Mouse (Mus musculus) embryonic facial prominence, embryonic 11.5 days (tissue): ENCODE results near the gene Slc44a3. TPM values are rescaled to one million over a fixed set of nuclear protein-coding genes. Genes with fewer than 3 reads are reported as not detected.

Experiments
- ATAC-seq: fragments of 200-750 bp; cut with Nextera tagmentation; replicated peaks from 2 replicates; pipeline ENCODE4 v1.8.0; 2017; ENCODE audit warnings: low read depth; ENCODE audit not compliant: insufficient number of reproducible peaks, low FRiP score, low TSS enrichment
- DNase-seq: peaks from one replicate; pipeline ENCODE4 v3.0.0-alpha.2; 2015; ENCODE audit warnings: low spot score
- H3K27ac ChIP-seq: fragments of 300-500 bp; sonication (generic); replicated peaks from 2 replicates; pipeline ENCODE4 v1.5.1; 2014; ENCODE audit warnings: mild to moderate bottlenecking, low read depth, low read length, control low read depth
- H3K27me3 ChIP-seq: fragments of 300-500 bp; sonication (generic); 2 replicates; pipeline ENCODE4 v1.6.1; 2014; ENCODE audit warnings: mild to moderate bottlenecking, low read length, moderate library complexity, mixed read lengths; ENCODE audit not compliant: control insufficient read depth, insufficient read depth
- H3K36me3 ChIP-seq: fragments of 300-500 bp; sonication (generic); replicated peaks from 2 replicates; pipeline ENCODE4 v1.6.1; 2014; ENCODE audit warnings: low read depth, mild to moderate bottlenecking, low read length, moderate library complexity, mixed read lengths; ENCODE audit not compliant: control insufficient read depth, insufficient read depth
- H3K4me1 ChIP-seq: fragments of 300-500 bp; sonication (generic); 2 replicates; pipeline ENCODE4 v1.6.1; 2014; ENCODE audit warnings: low read length, mixed read lengths; ENCODE audit not compliant: control insufficient read depth, insufficient read depth
- H3K4me2 ChIP-seq: fragments of 300-500 bp; sonication (generic); 2 replicates; pipeline ENCODE4 v1.6.1; 2014; ENCODE audit warnings: low read depth, mild to moderate bottlenecking, control low read depth, low read length, moderate library complexity
- H3K4me3 ChIP-seq: fragments of 300-500 bp; sonication (generic); 2 replicates; pipeline ENCODE4 v1.5.1; 2014; ENCODE audit warnings: low read depth, low read length, control low read depth
- H3K9ac ChIP-seq: fragments of 300-500 bp; sonication (generic); replicated peaks from 2 replicates; pipeline ENCODE4 v1.6.1; 2014; ENCODE audit warnings: mild to moderate bottlenecking, control low read depth, low read length
- H3K9me3 ChIP-seq: fragments of 300-500 bp; sonication (generic); replicated peaks from 2 replicates; pipeline ENCODE4 v1.6.1; 2016; ENCODE audit warnings: mild to moderate bottlenecking, low read length, inconsistent platforms, mixed read lengths; ENCODE audit not compliant: control insufficient read depth
- WGBS: fragments of 180-500 bp; shearing (Covaris S2); extraction: QIAGEN DNeasy Blood & Tissue Kit; methylation state at CpG from one replicate; pipeline ENCODE4 v1.1.7; 2014; 5-methylcytosine and 5-hydroxymethylcytosine counted together
- polyA plus RNA-seq: library from polyadenylated mRNA; unstranded; fragments of >200 nt; fragmentation: Nextera tagmentation; extraction: Ambion mirVana; gene quantifications from 2 replicates; pipeline ENCODE4 v1.2.1, GENCODE M21; 2014

The Slc44a3 gene
- polyA plus RNA-seq, 1 experiment from 2014 or later = 0.32 TPM

- no peaks in the 10 kb centered on the region for H3K36me3 ChIP-seq
- no peak overlapping the region for H3K9ac ChIP-seq
- ATAC-seq (no peak), DNase-seq (no peak)
- 89% methylated on average over 3 of the region's 3 CpGs for WGBS
- no peak overlapping the region for H3K4me3 ChIP-seq
- no peak overlapping the region for H3K27ac ChIP-seq
- H3K4me2 ChIP-seq = no peak overlapping the region
- no peaks in the 10 kb centered on the region for H3K27me3 ChIP-seq
- H3K9me3 ChIP-seq = no peaks in the 10 kb centered on the region
- H3K4me1 ChIP-seq = no peaks in the 10 kb centered on the region
Observed at GRCm38 (mm10) chr3:121561803-121562202, 29.6 kb upstream of the Slc44a3 start.

- Histone ChIP-seq H3K27me3 (no peaks in the 10 kb centered on the region), H3K4me2 (no peak overlapping the region), H3K4me3 (no peak overlapping the region), H3K36me3 (no peaks in the 10 kb centered on the region), H3K9me3 (no peaks in the 10 kb centered on the region), H3K4me1 (no peaks in the 10 kb centered on the region), H3K9ac (no peak overlapping the region), H3K27ac (no peak overlapping the region)
- 82% methylated on average over 14 of the region's 14 CpGs for WGBS
- no peak for ATAC-seq
- no peak for DNase-seq
Observed at GRCm38 (mm10) chr3:121560115-121560865, 28.1 kb upstream of the Slc44a3 start.

- no peak overlapping the region for H3K4me3 ChIP-seq
- no peak overlapping the region for H3K9ac ChIP-seq
- H3K27me3 ChIP-seq = no peaks in the 10 kb centered on the region
- H3K4me1 ChIP-seq = no peaks in the 10 kb centered on the region
- ATAC-seq = no peak
- 82% methylated on average over 15 of the region's 15 CpGs for WGBS
- no peaks in the 10 kb centered on the region for H3K36me3 ChIP-seq
- no peak for DNase-seq
- no peaks in the 10 kb centered on the region for H3K9me3 ChIP-seq
- no peak overlapping the region for H3K27ac ChIP-seq
- H3K4me2 ChIP-seq = no peak overlapping the region
Observed at GRCm38 (mm10) chr3:121559406-121560114, 27.4 kb upstream of the Slc44a3 start.

DNA sequence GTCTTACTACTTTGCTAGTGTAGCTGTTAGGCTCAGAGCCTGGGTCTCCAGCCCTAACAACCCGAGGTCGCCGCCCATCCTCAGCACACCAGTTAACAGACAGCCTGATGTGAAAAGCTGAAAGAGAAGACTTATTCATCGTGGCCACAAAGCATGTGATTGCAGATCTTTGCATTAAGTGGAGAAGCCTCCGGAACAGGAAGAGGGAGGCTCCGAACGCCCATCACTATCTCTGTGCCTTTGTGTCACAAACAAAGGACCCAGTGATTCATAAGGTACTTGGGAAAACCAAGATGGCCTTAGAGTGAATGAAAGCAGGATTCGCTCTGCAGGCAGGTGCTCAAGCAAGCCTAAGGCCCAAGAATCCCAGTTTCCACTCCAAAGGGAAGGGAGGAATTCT lies 26.7 kb upstream of the Slc44a3 start:
- no peak overlapping the region for H3K4me2 ChIP-seq
- no peaks in the 10 kb centered on the region for H3K27me3 ChIP-seq
- no peak overlapping the region for H3K4me3 ChIP-seq
- DNase-seq = no peak
- WGBS = 79% methylated on average over 8 of the region's 8 CpGs
- no peaks in the 10 kb centered on the region for H3K36me3 ChIP-seq
- no peak for ATAC-seq
- no peaks in the 10 kb centered on the region for H3K9me3 ChIP-seq
- no peak overlapping the region for H3K9ac ChIP-seq
- no peak overlapping the region for H3K27ac ChIP-seq
- no peaks in the 10 kb centered on the region for H3K4me1 ChIP-seq

GRCm38 (mm10) chr3:121556304-121556703 lies 24.1 kb upstream of the Slc44a3 start:
- no peaks in the 10 kb centered on the region for H3K27me3 ChIP-seq
- H3K9me3 ChIP-seq = no peaks in the 10 kb centered on the region
- H3K4me3 ChIP-seq = no peak overlapping the region
- WGBS = 85% methylated on average over 7 of the region's 7 CpGs
- ATAC-seq = no peak
- H3K4me1 ChIP-seq = no peaks in the 10 kb centered on the region
- no peak overlapping the region for H3K4me2 ChIP-seq
- H3K36me3 ChIP-seq = no peaks in the 10 kb centered on the region
- no peak overlapping the region for H3K27ac ChIP-seq
- DNase-seq = no peak
- no peak overlapping the region for H3K9ac ChIP-seq

DNA sequence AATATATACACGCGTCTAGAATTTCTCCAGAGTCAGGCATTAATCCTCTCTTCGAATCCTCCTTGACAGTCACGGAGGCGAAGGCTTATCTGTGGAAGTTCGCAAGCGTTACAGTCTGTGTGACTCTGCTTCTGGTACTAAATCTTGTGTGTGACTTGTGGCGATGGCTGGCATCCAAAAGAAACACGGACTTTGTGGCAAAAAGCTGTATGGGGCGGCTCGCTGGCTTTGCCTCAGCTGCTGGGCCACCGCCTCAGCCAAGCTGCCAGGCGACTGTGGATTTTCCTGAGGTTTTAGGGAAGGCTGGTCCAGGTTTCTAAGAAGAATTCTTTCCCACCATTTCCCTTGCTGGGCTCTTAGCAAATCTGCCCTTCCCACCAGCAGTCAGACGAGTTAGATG lies 21.1 kb upstream of the Slc44a3 start:
- no peaks in the 10 kb centered on the region for H3K27me3 ChIP-seq
- H3K36me3 ChIP-seq = no peaks in the 10 kb centered on the region
- H3K9ac ChIP-seq = no peak overlapping the region
- WGBS = 83% methylated on average over 14 of the region's 14 CpGs
- no peak overlapping the region for H3K4me2 ChIP-seq
- no peaks in the 10 kb centered on the region for H3K4me1 ChIP-seq
- H3K27ac ChIP-seq = no peak overlapping the region
- no peak overlapping the region for H3K4me3 ChIP-seq
- H3K9me3 ChIP-seq = no peaks in the 10 kb centered on the region
- ATAC-seq (no peak), DNase-seq (no peak)

DNA sequence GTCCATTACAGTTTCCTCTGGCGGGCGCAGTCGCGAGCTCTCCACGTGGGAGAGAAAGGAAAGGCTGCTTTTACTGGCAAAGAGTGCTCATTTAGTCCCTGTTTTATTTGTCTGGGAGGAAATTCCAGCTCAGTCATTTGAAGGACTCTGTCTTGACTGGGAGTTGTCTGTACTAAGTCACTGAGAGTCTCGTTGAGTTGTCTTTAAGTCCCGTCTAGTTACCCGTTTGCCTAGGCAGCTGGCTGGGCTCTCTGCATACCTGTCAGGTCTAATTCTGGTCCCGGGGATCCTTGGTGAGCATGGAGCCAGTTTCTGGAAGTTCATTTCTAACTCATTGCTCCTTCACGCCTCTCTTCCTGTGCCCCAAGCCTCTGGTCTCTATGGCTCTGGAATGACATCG lies 20.5 kb upstream of the Slc44a3 start:
- no peaks in the 10 kb centered on the region for H3K36me3 ChIP-seq
- no peak overlapping the region for H3K4me3 ChIP-seq
- no peaks in the 10 kb centered on the region for H3K4me1 ChIP-seq
- WGBS = 82% methylated on average over 11 of the region's 11 CpGs
- no peak for ATAC-seq
- no peak for DNase-seq
- H3K9me3 ChIP-seq = no peaks in the 10 kb centered on the region
- no peak overlapping the region for H3K27ac ChIP-seq
- no peak overlapping the region for H3K9ac ChIP-seq
- no peak overlapping the region for H3K4me2 ChIP-seq
- H3K27me3 ChIP-seq = no peaks in the 10 kb centered on the region

DNA sequence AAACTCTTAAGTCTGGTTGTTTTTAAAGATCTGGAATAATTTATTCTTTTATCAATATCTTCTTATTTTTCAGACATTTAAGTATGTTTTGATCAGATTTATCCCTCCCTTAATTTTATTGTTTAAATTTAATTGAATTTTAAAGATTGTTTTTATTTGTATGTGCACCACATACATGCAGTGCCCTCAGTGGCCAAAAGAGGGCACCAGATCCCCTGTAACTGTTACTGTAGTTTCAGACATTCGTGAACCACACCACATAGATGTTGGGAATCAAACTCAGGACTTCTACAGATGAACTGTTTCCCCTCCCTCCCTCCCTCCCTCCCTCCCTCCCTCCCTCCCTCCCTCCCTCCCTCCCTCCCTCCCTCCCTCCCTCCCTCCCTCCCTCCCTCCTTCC lies 18.2 kb upstream of the Slc44a3 start:
- ATAC-seq = no peak

More for the DNA sequence above, 18.2 kb upstream of the Slc44a3 start:
- no peaks in the 10 kb centered on the region for H3K9me3 ChIP-seq
- 4% methylated on average over 1 of the region's 1 CpGs for WGBS
- peak; percentile 79 for DNase-seq
- no peaks in the 10 kb centered on the region for H3K4me1 ChIP-seq
- H3K27ac ChIP-seq = no peak overlapping the region
- H3K27me3 ChIP-seq = no peaks in the 10 kb centered on the region
- no peak overlapping the region for H3K4me2 ChIP-seq
- H3K4me3 ChIP-seq = no peak overlapping the region
- H3K9ac ChIP-seq = no peak overlapping the region
- no peaks in the 10 kb centered on the region for H3K36me3 ChIP-seq
